Mouse (Mus musculus) adrenal gland (tissue): Measurements from ENCODE around the gene Sf1.

Experiments used
- intact Hi-C: fragments of 180-260 bp; cut with DNase I; formaldehyde crosslinking; loops from one replicate; pipeline ENCODE4 v1.15.1; 2025

Gene Sf1

GRCm38 (mm10) chr19:6373539-6374400 lies 10.3 kb downstream of the Sf1 start:
- intact Hi-C loops, result no loop called here

DNA sequence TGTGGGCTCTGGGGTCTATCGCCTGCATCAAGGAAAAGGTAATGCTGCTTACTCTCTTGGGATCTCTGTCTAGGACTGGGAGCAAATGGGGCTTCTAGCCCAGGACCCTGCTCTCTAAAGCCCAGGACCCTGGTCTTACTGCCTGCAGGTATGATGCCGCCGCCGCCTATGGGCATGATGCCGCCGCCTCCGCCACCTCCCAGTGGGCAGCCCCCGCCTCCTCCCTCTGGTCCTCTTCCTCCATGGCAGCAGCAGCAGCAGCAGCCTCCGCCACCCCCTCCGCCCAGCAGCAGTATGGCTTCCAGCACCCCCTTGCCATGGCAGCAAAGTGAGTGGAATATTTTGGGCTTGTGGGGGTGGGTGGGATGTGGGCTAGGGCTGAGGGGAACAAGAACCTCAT lies 11.1 kb downstream of the Sf1 start:
- intact Hi-C loops, result no loop called here

GRCm38 (mm10) chr19:6375423-6376254 lies 12.1 kb downstream of the Sf1 start:
- intact Hi-C loops, result no loop called here

DNA sequence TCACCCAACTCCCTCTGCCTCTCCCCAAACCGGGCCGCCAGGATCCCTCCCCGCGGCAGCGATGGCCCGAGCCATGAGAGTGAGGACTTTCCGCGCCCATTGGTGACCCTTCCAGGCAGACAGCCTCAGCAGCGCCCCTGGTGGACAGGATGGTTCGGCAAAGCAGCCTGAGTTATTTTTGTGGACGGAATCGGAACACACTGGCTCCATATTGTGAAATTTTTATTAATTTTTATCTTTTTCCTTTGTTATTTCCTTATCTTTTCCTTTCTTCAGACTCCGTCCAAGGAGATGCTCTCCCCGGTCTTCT lies 12.7 kb downstream of the Sf1 start:
- intact Hi-C loops, result no loop called here

GRCm38 (mm10) chr19:6376643-6377042 lies 13.2 kb downstream of the Sf1 start:
- intact Hi-C loops, result no loop called here

DNA sequence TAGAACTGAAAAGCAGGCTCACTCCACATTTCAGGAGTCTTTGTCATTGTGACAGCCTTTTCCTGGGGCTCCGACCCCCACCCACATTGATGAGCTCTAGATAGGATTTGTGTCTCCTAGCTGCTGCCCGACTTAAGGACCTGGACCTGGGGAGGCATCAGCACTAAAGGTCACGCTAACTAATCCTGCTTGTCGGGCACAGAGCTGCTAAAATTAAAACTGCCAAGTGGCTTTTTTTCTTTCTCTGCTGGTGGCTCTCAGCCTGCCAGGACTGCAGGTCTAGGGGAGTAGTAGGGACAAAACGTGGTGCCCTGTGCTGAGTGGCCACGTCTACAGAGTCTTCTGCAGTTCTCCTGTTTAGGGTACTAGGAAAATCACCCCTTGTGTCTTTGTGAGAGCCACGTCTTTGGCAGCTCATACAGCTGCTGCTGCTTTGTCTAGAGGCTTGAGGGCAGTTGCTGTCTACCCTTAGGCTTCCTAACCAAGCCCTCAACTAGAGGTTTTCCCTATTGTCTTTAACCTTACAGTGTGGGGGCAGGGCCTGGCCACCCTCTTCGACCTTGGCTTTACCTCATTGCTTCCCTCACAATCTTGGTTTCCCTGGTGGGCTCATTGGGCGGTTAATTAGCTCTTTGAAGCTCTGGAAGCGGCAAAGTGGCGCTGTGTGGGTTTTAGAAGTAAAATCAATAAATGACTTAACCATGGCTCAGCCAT lies 14.0 kb downstream of the Sf1 start:
- intact Hi-C loops, result no loop called here

DNA sequence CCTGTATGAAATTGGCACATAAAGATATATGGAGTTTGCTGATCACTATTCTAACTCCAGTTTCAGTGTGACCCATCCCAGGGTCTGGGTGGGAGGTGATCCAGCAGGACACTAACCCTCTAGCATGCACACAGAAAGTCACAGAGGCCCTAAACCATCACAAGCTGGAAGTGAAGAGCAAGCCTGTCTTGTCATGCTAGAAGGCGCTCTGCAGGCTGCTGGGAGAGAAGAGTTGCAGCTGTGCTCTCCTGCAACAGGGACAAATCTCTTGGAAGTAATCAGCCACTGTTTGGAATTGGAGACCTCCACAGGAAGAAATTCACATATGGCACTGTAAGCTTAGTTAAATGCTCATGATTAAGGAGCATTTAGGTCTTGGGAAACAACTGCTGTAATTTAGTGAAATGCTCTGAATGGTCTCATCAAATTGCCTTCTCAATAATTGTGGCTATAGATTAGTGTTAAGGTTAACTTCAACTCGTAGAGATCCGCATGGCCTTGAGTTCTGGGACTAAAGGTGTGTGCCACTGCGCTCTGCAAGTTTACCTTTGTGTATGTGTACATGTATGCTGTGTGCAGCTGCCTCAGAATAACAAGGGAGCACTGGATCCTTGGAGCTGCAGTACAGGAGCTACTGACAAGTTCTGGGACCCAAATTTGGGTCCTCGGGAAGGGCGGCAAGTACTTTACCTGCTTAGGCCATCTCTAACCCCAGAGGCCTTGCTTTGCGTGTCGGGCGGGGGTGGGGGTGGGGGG lies 17.1 kb downstream of the Sf1 start:
- intact Hi-C loops, result no loop called here

DNA sequence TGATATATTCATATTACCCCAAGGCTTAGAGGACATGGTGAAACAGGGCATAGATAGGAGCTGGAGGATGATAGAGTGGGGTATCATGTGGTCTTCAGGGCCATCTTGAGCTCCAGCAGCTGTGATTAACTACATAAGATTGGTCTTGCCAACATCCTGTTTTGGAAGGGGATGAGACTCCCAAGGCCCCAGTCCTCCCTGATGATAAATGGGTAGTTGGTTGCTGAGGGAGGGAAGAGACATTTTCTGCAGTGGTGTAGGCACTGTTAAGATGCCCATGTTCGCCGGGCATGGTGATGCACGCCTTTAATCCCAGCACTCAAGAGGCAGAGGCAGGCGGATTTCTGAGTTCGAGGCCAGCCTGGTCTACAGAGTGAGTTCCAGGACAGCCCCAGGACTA lies 17.7 kb downstream of the Sf1 start:
- intact Hi-C loops, result no loop called here

DNA sequence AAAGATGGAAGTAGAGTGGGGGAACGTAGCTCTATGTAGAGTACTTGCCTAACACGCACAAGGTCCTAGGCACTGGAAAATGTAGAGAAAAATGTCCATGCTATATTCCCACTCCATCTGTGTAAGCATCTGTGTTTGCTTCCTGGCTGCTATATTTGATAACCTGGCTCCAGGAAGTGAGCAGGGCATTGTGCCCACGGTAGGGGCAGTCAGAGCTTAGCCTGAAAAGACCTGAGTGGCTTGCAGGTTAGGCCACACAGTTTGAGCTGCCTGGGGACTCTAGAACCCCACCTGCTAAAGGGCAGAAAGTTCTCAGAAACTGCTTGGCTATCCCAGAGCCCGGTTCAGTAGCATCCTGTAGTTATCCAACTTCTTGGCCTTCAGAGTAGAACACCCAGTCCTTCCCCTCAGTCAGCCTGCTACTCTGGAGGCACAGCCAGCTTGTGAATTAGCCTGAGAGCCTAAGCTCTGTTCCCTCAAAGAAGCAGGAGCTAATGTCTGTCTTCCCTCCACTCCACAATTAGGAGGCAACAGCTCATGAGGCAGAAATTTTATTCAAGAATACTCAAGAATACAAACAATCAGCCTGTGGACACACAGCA lies 18.9 kb downstream of the Sf1 start:
- intact Hi-C loops, result no loop called here

- intact Hi-C loops, result no loop called here
Measured at GRCm38 (mm10) chr19:6383470-6383869, 20.0 kb downstream of the Sf1 start.

DNA sequence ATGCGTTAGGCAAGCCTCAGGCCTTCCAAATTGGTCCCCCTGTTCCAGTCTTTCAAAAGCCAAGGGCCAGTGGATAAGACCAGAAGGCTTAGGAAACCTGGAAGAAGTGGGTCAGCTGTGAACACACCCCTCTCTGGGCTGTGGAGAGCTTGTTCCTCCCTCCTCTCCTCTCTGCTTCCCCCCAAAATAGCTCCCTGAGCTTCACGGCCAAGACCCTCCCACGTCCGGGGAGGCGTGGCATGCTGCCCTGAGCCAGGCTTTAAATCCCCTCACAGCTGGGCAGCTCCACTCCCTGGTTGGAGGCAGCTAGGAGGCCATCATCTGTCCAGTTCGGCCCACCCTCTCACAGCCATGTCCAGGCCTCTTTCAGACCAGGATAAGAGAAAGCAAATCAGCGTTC lies 20.6 kb downstream of the Sf1 start, which contains the start of gene Pygm:
Pygm (plus strand) TSS at position 272 of the 400 bp plus-strand sequence.
- intact Hi-C loops, result no loop called here

DNA sequence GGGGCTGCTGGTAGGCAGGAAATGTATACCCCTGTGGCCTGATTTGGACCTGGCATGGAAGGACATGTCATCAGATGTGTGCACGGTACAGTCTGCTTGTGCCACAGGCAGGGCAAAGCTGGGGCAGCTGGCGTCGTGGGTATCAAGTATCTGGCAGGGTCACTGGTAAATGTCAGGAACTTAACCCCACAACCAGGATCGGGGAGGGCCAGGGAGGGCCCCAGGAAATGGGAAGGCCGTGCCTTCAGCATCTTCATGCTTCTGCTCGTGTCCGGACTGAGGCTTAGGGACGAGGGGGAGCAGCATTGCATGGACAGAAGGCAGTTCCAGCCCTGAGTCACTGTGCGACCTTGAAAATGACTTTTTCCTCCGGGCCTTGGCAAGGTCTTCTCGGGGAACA lies 21.5 kb downstream of the Sf1 start:
- intact Hi-C loops, result no loop called here

DNA sequence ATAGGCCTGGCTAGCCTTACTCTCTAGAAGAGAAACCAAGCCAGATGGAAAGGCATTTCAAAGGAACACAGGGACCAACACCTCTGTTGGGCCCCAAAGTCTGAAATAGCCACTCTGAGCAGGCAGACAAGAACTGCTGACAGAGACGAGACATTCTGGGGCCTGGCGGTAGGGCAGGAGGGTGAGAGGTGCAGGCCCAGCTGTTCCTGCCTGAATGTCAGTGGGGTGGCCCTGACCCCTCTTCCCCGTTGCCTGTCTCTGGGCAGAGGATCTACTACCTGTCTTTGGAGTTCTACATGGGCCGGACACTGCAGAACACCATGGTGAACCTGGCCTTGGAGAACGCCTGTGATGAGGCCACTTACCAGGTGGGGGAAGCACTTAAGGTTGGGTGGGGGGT lies 21.9 kb downstream of the Sf1 start:
- intact Hi-C loops, result no loop called here

GRCm38 (mm10) chr19:6385821-6386220 lies 22.3 kb downstream of the Sf1 start:
- intact Hi-C loops, result no loop called here

DNA sequence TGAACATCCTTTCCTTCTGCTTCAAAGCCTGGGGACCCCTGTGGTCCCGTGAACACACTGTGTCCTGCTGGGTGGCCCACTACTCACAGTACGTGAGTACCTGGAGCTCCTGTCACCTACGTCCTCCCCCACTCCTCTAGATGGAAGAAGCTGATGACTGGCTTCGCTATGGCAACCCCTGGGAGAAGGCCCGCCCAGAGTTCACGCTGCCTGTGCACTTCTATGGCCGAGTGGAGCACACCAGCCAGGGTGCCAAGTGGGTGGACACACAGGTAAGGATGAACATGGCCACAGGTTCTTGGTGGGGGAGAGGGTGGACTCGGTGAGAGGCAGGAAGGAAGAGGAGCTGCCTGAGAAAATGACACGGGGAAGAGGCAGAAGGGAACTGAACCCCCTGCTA lies 22.7 kb downstream of the Sf1 start:
- intact Hi-C loops, result no loop called here

- intact Hi-C loops, result no loop called here
Measured at GRCm38 (mm10) chr19:6388006-6388405, 24.5 kb downstream of the Sf1 start.

DNA sequence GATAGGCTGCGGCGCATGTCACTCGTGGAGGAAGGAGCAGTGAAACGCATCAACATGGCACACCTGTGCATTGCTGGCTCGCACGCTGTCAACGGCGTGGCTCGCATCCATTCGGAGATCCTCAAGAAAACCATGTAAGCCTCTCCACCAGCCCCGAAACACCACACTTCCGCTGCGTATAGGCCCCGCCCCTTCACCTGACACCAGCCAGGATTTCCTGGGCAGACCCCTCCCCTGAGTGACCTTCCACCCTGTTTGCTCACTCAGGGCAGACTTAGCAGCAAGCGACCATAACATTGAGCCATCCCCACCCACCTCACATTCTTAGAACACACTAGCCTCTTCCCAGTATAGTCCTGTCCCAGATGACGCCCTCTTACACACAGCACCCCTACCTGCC lies 26.3 kb downstream of the Sf1 start:
- intact Hi-C loops, result no loop called here

- intact Hi-C loops, result no loop called here
Measured at GRCm38 (mm10) chr19:6390251-6390650, 26.8 kb downstream of the Sf1 start.

- intact Hi-C loops, result no loop called here
Measured at GRCm38 (mm10) chr19:6392743-6393393, 29.4 kb downstream of the Sf1 start.

- intact Hi-C loops, result no loop called here
Measured at GRCm38 (mm10) chr19:6393637-6394036, 30.1 kb downstream of the Sf1 start.
